Mouse (Mus musculus) embryo, embryonic 10.5 days (tissue): ENCODE results near the gene Mcm5.

Experiments
- DNase-seq: peaks from one replicate; pipeline ENCODE4 v3.0.0-alpha.2; 2015; ENCODE audit warnings: low spot score

Mcm5 gene

GRCm38 (mm10) chr8:75109236-75109967 is at the start of gene Mcm5:
Gene Mcm5 (plus strand): TSS chr8:75109569.
- peak; percentile 100 for DNase-seq

GRCm38 (mm10) chr8:75060022-75060421 is 49.3 kb upstream of the Mcm5 start:
- no peak for DNase-seq

GRCm38 (mm10) chr8:75060815-75061214 is 48.6 kb upstream of the Mcm5 start:
- no peak for DNase-seq

GRCm38 (mm10) chr8:75063290-75063689 is 46.1 kb upstream of the Mcm5 start:
- no peak for DNase-seq

GRCm38 (mm10) chr8:75064790-75065189 is 44.6 kb upstream of the Mcm5 start:
- DNase-seq: no peak

- DNase-seq: no peak
Observed at GRCm38 (mm10) chr8:75067287-75067686, 42.1 kb upstream of the Mcm5 start.

GRCm38 (mm10) chr8:75070297-75070696 is 39.1 kb upstream of the Mcm5 start:
- no peak for DNase-seq

- peak; percentile 89 for DNase-seq
Observed at GRCm38 (mm10) chr8:75071627-75072346, 37.6 kb upstream of the Mcm5 start.

GRCm38 (mm10) chr8:75074876-75075275 is 34.5 kb upstream of the Mcm5 start:
- no peak for DNase-seq

- DNase-seq: no peak
Observed at GRCm38 (mm10) chr8:75078215-75078614, 31.2 kb upstream of the Mcm5 start.

GRCm38 (mm10) chr8:75078851-75079250 is 30.5 kb upstream of the Mcm5 start:
- DNase-seq: no peak

GRCm38 (mm10) chr8:75081364-75082040 is 27.9 kb upstream of the Mcm5 start:
- no peak for DNase-seq

GRCm38 (mm10) chr8:75082181-75082805 is 27.1 kb upstream of the Mcm5 start:
- DNase-seq: no peak

GRCm38 (mm10) chr8:75083846-75084245 is 25.5 kb upstream of the Mcm5 start:
- DNase-seq: peak; percentile 97

- DNase-seq: no peak
Observed at GRCm38 (mm10) chr8:75084382-75085064, 24.8 kb upstream of the Mcm5 start.

- DNase-seq: no peak
Observed at GRCm38 (mm10) chr8:75086002-75086401, 23.4 kb upstream of the Mcm5 start.

- no peak for DNase-seq
Observed at GRCm38 (mm10) chr8:75087127-75087526, 22.2 kb upstream of the Mcm5 start.

- DNase-seq: peak; percentile 90
Observed at GRCm38 (mm10) chr8:75088989-75089881, 20.1 kb upstream of the Mcm5 start.

- DNase-seq: no peak
Observed at GRCm38 (mm10) chr8:75090781-75091365, 18.5 kb upstream of the Mcm5 start.

GRCm38 (mm10) chr8:75093399-75094156 is 15.8 kb upstream of the Mcm5 start, which contains the start of gene Hmox1:
Gene Hmox1 (plus strand): TSS chr8:75093621.
- DNase-seq: peak; percentile 93
